Mouse (Mus musculus) thymus, postnatal 36 days (tissue): ENCODE measurements around the gene Rbfox3.
A peak's percentile ranks its signal among the peaks of the same experiment; 100 is the strongest.

Experiments
- DNase-seq, 2 experiments: peaks; one replicate each; pipeline ENCODE4 v3.0.0; 2022; ENCODE audit warnings: mixed read lengths in 2 of 2

Rbfox3 gene

GRCm38 (mm10) chr11:118755003-118755402, 156.4 kb downstream of the Rbfox3 start:
- DNase-seq: no peak

GRCm38 (mm10) chr11:118754535-118754934, 156.9 kb downstream of the Rbfox3 start:
- DNase-seq: no peak

GRCm38 (mm10) chr11:118751879-118752616, 159.3 kb downstream of the Rbfox3 start:
- no peak for DNase-seq

GRCm38 (mm10) chr11:118750745-118751330, 160.6 kb downstream of the Rbfox3 start:
- no peak for DNase-seq

GRCm38 (mm10) chr11:118749541-118749940, 161.9 kb downstream of the Rbfox3 start:
- no peak for DNase-seq

- DNase-seq: no peak
Measured at GRCm38 (mm10) chr11:118748622-118749021, 162.8 kb downstream of the Rbfox3 start.

- no peak for DNase-seq
Measured at GRCm38 (mm10) chr11:118745279-118745678, 166.1 kb downstream of the Rbfox3 start.

GRCm38 (mm10) chr11:118744782-118745181, 166.6 kb downstream of the Rbfox3 start:
- no peak for DNase-seq

GRCm38 (mm10) chr11:118742762-118743161, 168.6 kb downstream of the Rbfox3 start:
- DNase-seq: peak in 1 of 2 experiments; percentile 19

- no peak for DNase-seq
Measured at GRCm38 (mm10) chr11:118741262-118741661, 170.1 kb downstream of the Rbfox3 start.

- DNase-seq: peak; percentile 7 to 17
Measured at GRCm38 (mm10) chr11:118740001-118740400, 171.4 kb downstream of the Rbfox3 start.

- DNase-seq: peak; percentile 35 to 48
Measured at GRCm38 (mm10) chr11:118738855-118739832, 172.3 kb downstream of the Rbfox3 start.

GRCm38 (mm10) chr11:118738323-118738722, 173.1 kb downstream of the Rbfox3 start:
- no peak for DNase-seq

- peak in 1 of 2 experiments; percentile 9 for DNase-seq
Measured at GRCm38 (mm10) chr11:118737821-118738220, 173.6 kb downstream of the Rbfox3 start.

GRCm38 (mm10) chr11:118736993-118737392, 174.4 kb downstream of the Rbfox3 start:
- DNase-seq: no peak

GRCm38 (mm10) chr11:118731655-118732054, 179.7 kb downstream of the Rbfox3 start:
- DNase-seq: no peak

GRCm38 (mm10) chr11:118729373-118729772, 182.0 kb downstream of the Rbfox3 start:
- DNase-seq: no peak

GRCm38 (mm10) chr11:118728797-118729196, 182.6 kb downstream of the Rbfox3 start:
- no peak for DNase-seq

GRCm38 (mm10) chr11:118728083-118728551, 183.3 kb downstream of the Rbfox3 start:
- no peak for DNase-seq

GRCm38 (mm10) chr11:118726430-118726829, 185.0 kb downstream of the Rbfox3 start:
- no peak for DNase-seq

- no peak for DNase-seq
Measured at GRCm38 (mm10) chr11:118724423-118724822, 187.0 kb downstream of the Rbfox3 start.

GRCm38 (mm10) chr11:118723166-118723565, 188.2 kb downstream of the Rbfox3 start:
- no peak for DNase-seq

GRCm38 (mm10) chr11:118721898-118722297, 189.5 kb downstream of the Rbfox3 start:
- no peak for DNase-seq
